Mouse (Mus musculus): ENCODE results near the gene Slc28a3. TPM values are rescaled to one million over a fixed set of nuclear protein-coding genes. Genes with fewer than 3 reads are reported as not detected.
A peak's percentile ranks its signal among the peaks of the same experiment; 100 is the strongest.

The Slc28a3 gene
- polyA plus RNA-seq, 1 experiment from 2014 or later = 0.02 TPM

DNA sequence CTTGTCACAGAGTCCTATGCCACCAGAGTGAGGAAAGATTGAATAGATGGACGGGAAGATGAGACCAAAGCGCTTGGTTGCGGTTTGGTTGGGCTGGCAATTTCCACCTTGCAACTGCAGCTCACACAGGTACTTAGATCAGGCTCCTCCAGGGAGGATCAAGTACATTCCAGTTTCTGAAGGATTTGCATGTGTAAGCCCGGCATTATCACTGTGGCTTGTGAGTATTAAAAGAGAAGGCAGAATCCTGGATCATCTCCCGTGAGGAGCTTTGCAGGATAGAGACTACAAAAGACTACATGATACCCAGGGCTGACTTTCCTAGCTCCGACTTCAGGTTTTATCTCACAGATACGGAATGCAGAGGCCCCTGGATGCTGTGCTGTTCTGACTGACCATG lies 71.7 kb downstream of the Slc28a3 start:
- H3K4me2 ChIP-seq = no peak overlapping the region
- peaks cover 80% of the 10 kb centered on the region for H3K4me1 ChIP-seq (replicated peaks)
- H3K4me3 ChIP-seq (replicated peaks) = no peak overlapping the region
- H3K27me3 ChIP-seq = no peaks in the 10 kb centered on the region
- no peaks in the 10 kb centered on the region for H3K36me3 ChIP-seq (replicated peaks)
- H3K27ac ChIP-seq (replicated peaks) = peak overlapping the region; percentile 46; the same call in 1 of the 2 replicates
- no peaks in the 10 kb centered on the region for H3K9me3 ChIP-seq (replicated peaks)
- no peak overlapping the region for H3K9ac ChIP-seq
- 73% methylated on average over 7 of the region's 7 CpGs for WGBS (ENCODE audit: insufficient replicate concordance)
- no peak for ATAC-seq (ENCODE audit: insufficient read depth)

DNA sequence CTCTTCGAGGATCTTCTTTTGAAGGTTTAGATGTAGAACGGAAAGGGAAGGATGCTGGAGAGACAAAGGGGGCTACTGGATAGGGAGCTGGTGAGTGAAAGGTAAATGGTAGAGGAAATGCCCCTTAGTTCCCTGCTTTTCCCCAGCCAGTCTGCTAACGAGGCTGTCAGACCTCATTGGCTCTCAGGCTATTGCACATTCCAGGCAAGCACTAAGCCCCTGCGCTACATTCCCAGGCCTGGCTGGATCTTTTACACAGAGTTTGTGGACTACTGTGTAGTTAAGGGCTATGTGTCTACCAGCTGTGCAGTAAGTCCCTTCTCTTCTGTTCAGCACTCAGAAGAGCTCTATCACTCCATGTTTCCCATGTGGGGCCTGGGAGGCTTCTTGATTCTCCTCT lies 72.3 kb downstream of the Slc28a3 start:
- peak overlapping the region; percentile 83 for H3K27ac ChIP-seq (replicated peaks)
- WGBS (ENCODE audit: insufficient replicate concordance) = 56% methylated on average over 4 of the region's 4 CpGs
- H3K9ac ChIP-seq = no peak overlapping the region

DNA sequence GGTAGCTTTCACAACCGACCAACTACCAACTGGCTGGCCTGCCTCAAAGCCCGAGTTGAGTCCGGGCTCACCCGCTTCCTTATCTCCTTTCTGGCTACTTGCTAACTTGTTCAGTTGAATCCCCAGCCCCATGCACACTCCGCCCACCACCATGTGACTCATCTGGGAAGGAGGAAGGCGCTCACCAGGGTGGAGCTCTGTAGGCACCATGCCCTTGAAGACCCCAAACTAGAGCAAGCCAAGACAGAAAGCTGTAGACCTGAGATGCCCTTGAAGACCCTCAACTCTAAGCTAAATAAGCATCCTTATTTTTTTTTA lies 72.8 kb downstream of the Slc28a3 start:
- no peaks in the 10 kb centered on the region for H3K27me3 ChIP-seq
- H3K4me3 ChIP-seq (replicated peaks) = no peak overlapping the region
- peak overlapping the region; percentile 40; the same call in 1 of the 2 replicates for H3K9ac ChIP-seq
- H3K4me1 ChIP-seq (replicated peaks) = peaks cover 73% of the 10 kb centered on the region
- H3K4me2 ChIP-seq = peak overlapping the region; percentile 45
- 8% methylated on average over 6 of the region's 6 CpGs for WGBS (ENCODE audit: insufficient replicate concordance)
- no peaks in the 10 kb centered on the region for H3K36me3 ChIP-seq (replicated peaks)
- peak overlapping the region; percentile 83 for H3K27ac ChIP-seq (replicated peaks)
- peak; percentile 82 for ATAC-seq (ENCODE audit: insufficient read depth)
- no peaks in the 10 kb centered on the region for H3K9me3 ChIP-seq (replicated peaks)

More for the DNA sequence above, 72.3 kb downstream of the Slc28a3 start:
- Histone ChIP-seq H3K9me3 (replicated peaks) (no peaks in the 10 kb centered on the region), H3K4me1 (replicated peaks) (peaks cover 78% of the 10 kb centered on the region), H3K4me3 (replicated peaks) (no peak overlapping the region), H3K36me3 (replicated peaks) (no peaks in the 10 kb centered on the region), H3K4me2 (no peak overlapping the region), H3K27me3 (no peaks in the 10 kb centered on the region)
- ATAC-seq (ENCODE audit: insufficient read depth) = no peak

DNA sequence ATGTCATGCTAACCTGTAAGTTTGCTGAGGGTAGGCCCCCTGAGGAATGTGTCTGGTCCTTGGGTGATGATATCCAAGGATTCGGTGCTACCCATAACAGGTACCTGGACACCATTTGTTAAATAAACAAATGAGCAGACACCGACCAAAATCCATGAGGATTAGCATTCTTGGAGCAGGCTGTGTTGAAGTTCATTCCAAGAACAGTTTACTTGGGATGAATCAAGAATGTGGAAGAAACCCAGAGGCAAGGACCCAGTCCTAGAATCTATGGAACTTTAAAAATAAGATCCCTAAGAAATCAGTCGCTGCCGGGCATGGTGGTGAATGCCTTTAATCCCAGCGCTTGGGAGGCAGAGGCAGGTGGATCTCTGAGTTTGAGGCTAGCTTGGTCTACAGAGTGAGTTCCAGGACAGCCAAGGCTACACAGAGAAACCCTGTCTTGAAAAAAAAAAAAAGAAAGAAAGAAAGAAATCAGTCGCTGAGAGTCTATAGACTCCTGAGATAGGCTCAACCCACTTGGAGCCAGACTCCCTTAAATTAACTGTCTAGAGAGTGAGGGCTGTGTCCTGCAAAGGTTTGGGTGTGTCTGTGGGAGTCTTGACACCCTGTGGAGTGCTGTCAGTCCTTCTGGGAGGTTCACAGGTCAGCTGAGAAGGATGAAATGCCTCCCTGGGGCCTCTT lies 73.3 kb downstream of the Slc28a3 start:
- Histone ChIP-seq H3K27ac (replicated peaks) (peak overlapping the region; percentile 83), H3K4me3 (replicated peaks) (no peak overlapping the region), H3K4me2 (peak overlapping the region; percentile 45), H3K4me1 (replicated peaks) (peaks cover 68% of the 10 kb centered on the region), H3K9me3 (replicated peaks) (no peaks in the 10 kb centered on the region), H3K36me3 (replicated peaks) (no peaks in the 10 kb centered on the region), H3K9ac (peak overlapping the region; percentile 40; the same call in 1 of the 2 replicates), H3K27me3 (no peaks in the 10 kb centered on the region)
- WGBS (ENCODE audit: insufficient replicate concordance) = 75% methylated on average over 6 of the region's 6 CpGs
- ATAC-seq (ENCODE audit: insufficient read depth) = peak; percentile 40; the same call in 1 of the 2 replicates

DNA sequence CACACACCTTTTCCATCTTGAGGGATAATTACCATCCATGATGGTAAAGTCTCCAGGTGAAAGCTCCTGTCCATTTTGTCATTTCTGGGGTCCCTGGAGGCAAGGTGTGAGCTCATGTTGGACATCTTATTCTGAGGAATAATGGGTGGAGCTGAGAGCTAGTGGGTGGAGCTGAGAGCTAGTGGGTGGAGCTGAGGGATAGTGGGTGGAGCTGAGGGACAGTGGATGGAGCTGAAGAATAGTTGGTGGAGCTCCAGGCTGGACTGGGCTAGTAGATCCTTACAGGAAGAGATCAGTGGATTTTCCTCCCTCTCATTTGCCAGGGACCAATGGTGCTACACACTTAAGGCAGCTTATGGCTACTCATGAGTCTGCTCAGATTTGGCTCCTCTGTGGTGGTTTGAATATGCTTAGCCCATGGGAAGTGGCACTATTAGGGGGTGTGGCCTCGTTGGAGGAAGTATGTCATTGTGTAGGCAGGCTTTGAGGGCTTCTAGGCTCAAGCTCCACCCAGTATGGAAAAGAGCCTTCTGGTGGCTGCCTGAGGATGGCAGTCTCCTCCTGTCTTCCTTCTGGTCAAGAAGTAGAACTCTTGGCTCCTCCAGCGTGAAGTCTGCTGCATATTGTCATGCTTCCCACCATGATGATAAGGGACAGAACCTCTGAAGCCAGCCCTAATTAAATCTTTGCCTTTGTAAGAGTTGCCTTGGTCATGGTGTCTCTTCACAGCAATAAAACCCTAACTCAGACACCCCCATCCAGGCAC lies 74.0 kb downstream of the Slc28a3 start:
- Histone ChIP-seq H3K4me1 (replicated peaks) (peaks cover 61% of the 10 kb centered on the region), H3K9ac (no peak overlapping the region), H3K27me3 (no peaks in the 10 kb centered on the region), H3K9me3 (replicated peaks) (no peaks in the 10 kb centered on the region), H3K36me3 (replicated peaks) (no peaks in the 10 kb centered on the region), H3K4me3 (replicated peaks) (no peak overlapping the region), H3K4me2 (no peak overlapping the region), H3K27ac (replicated peaks) (0 out of 2 replicates have a peak overlapping the region, but pooled peaks have one; percentile 83)
- no peak for ATAC-seq (ENCODE audit: insufficient read depth)
- 55% methylated on average over 2 of the region's 2 CpGs for WGBS (ENCODE audit: insufficient replicate concordance)

DNA sequence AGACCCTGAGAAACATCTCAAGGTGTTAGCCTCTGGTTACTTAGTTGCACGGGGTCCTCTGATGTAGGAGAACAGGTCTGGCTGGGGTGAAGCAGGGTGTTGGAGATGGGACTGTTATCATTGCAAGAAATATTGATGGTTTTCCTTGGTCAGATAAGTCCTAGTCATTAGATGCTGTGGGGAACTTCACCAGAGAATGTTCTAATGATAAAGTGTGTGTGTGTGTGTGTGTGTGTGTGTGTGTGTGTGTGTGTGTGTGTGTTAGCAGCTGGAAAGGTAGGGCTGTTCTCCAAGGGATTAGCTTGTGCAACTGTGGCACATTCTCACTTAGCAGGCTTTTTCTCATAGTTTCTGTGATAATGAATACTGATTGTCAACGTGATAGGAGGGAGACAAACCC lies 75.4 kb downstream of the Slc28a3 start:
- Histone ChIP-seq H3K9me3 (replicated peaks) (no peaks in the 10 kb centered on the region), H3K36me3 (replicated peaks) (no peaks in the 10 kb centered on the region), H3K27me3 (no peaks in the 10 kb centered on the region), H3K4me3 (replicated peaks) (no peak overlapping the region), H3K4me2 (no peak overlapping the region), H3K9ac (no peak overlapping the region), H3K27ac (replicated peaks) (no peak overlapping the region), H3K4me1 (replicated peaks) (peaks cover 48% of the 10 kb centered on the region)
- ATAC-seq (ENCODE audit: insufficient read depth) = no peak
- WGBS (ENCODE audit: insufficient replicate concordance) = 48% methylated on average over 2 of the region's 2 CpGs

DNA sequence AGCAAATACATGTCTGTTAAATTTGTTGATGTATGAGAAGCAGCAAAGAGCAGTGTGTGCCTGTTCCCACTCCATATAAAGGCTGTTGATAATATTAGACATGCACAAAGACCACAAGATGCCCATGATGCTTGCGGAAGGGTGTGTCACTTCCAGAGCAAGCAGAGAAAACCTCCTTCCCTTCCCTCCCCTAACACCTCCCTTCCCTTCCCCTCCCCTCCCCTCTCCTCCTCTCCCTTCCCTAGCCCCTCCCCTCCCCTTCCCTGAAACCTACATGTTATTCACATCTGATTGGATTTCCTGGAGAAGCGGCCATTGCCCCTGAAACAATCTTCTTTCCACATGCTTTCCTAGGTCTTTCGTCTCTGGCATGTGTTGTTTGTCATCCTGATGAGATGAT lies 75.8 kb downstream of the Slc28a3 start:
- no peak overlapping the region for H3K4me3 ChIP-seq (replicated peaks)
- no peak overlapping the region for H3K9ac ChIP-seq
- H3K36me3 ChIP-seq (replicated peaks) = no peaks in the 10 kb centered on the region
- no peaks in the 10 kb centered on the region for H3K27me3 ChIP-seq
- no peak overlapping the region for H3K27ac ChIP-seq (replicated peaks)
- H3K4me1 ChIP-seq (replicated peaks) = peaks cover 48% of the 10 kb centered on the region
- ATAC-seq (ENCODE audit: insufficient read depth) = no peak
- 61% methylated on average over 3 of the region's 3 CpGs for WGBS (ENCODE audit: insufficient replicate concordance)
- no peak overlapping the region for H3K4me2 ChIP-seq
- no peaks in the 10 kb centered on the region for H3K9me3 ChIP-seq (replicated peaks)

DNA sequence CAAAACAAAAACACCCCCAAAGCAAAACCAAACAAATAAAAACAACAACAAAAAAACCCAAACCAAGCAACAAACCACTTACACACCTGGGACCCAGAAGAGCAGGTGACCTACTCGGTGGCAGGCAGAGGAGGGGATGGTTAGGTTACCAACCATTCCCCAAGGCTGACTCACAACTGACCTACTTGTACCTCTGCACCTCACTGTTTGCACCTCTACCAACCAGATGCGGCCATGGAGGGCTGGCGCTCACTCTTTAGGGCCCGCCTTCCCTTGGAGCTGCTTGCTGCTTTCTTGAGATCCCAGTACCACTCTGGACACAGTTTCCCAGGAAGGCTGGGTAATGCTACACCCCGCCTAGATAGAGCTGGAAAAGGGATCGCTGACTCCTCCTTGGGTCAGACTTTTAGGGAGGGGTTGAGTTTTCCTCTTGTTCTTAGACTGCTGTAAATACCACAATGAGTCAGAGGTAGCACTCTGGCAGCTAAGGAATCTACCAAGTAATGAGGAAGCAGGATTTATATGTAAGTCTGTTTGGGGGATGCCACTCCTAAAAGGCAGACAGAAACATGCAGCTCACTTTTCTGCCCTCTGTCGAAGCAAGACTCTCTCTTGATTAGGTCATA lies 76.3 kb downstream of the Slc28a3 start:
- Histone ChIP-seq H3K27ac (replicated peaks) (no peak overlapping the region), H3K36me3 (replicated peaks) (no peaks in the 10 kb centered on the region), H3K4me2 (no peak overlapping the region), H3K9me3 (replicated peaks) (no peaks in the 10 kb centered on the region), H3K4me1 (replicated peaks) (peaks cover 44% of the 10 kb centered on the region), H3K9ac (no peak overlapping the region), H3K27me3 (no peaks in the 10 kb centered on the region), H3K4me3 (replicated peaks) (no peak overlapping the region)
- 52% methylated on average over 7 of the region's 7 CpGs for WGBS (ENCODE audit: insufficient replicate concordance)
- ATAC-seq (ENCODE audit: insufficient read depth) = no peak

DNA sequence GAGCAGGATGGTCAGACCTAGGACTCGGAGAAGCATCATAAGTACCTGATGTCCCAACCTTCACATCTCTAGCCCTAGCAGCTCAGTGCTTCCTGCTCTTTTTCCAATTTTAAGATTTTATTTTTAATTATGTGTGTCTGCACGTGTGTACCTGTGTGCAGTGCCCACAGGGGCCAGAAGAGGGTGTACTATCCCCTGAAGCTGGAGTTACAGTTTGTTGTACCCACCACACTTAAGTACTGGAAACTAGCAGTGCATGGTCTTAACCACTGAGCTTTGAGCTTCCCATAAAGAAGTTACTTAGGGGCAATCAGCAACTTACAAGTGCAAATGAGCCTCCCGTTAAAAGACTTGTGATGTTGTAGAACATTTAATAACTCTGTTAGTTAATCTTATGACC lies 86.1 kb downstream of the Slc28a3 start:
- H3K27ac ChIP-seq (replicated peaks) = peak overlapping the region; percentile 69; the same call in 1 of the 2 replicates
- H3K4me2 ChIP-seq = peak overlapping the region; percentile 78
- H3K4me3 ChIP-seq (replicated peaks) = peak overlapping the region; percentile 48; the same call in 1 of the 2 replicates
- H3K9me3 ChIP-seq (replicated peaks) = no peaks in the 10 kb centered on the region
- H3K27me3 ChIP-seq = peaks cover 9% of the 10 kb centered on the region; the same call in 1 of the 2 replicates
- WGBS (ENCODE audit: insufficient replicate concordance) = 60% methylated on average over 3 of the region's 3 CpGs
- ATAC-seq (ENCODE audit: insufficient read depth) = no peak
- H3K4me1 ChIP-seq (replicated peaks) = peaks cover 52% of the 10 kb centered on the region
- no peak overlapping the region for H3K9ac ChIP-seq
- no peaks in the 10 kb centered on the region for H3K36me3 ChIP-seq (replicated peaks)

DNA sequence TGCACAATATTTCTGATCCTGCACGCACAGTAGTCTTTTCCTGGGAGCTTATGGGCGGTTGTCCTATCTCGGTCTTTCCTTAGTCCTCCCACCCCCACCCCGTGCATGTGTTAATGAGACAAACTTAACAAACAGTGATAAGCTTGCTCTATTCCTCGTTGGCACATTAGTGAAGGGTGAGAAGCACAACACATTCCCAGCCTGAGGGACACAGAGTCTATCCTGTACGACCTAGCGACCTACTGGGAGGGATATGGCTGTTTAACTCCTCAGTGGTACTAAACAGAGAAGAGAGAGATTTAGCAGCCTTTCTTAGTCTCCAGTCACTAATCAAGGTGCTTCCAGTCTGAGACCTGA lies 86.9 kb downstream of the Slc28a3 start:
- H3K27ac ChIP-seq (replicated peaks) = peak overlapping the region; percentile 69
- H3K4me2 ChIP-seq = peak overlapping the region; percentile 78
- H3K4me3 ChIP-seq (replicated peaks) = peak overlapping the region; percentile 48
- peak overlapping the region; percentile 46 for H3K9ac ChIP-seq
- WGBS (ENCODE audit: insufficient replicate concordance) = 9% methylated on average over 7 of the region's 7 CpGs
- ATAC-seq (ENCODE audit: insufficient read depth) = peak; percentile 64
- H3K4me1 ChIP-seq (replicated peaks) = peaks cover 56% of the 10 kb centered on the region
- no peaks in the 10 kb centered on the region for H3K36me3 ChIP-seq (replicated peaks)
- H3K27me3 ChIP-seq = peaks cover 9% of the 10 kb centered on the region; the same call in 1 of the 2 replicates
- no peaks in the 10 kb centered on the region for H3K9me3 ChIP-seq (replicated peaks)
